Mouse (Mus musculus) T-helper 2 cell (primary cell): ENCODE results near the gene Dscaml1.

Experiments
- in situ Hi-C: fragments of 300-600 bp; cut with MboI, MseI; formaldehyde crosslinking; loops from one replicate; pipeline ENCODE4 v1.15.1; 2025; ENCODE audit warnings: high pct_unique_total_duplicates

Dscaml1 gene

DNA sequence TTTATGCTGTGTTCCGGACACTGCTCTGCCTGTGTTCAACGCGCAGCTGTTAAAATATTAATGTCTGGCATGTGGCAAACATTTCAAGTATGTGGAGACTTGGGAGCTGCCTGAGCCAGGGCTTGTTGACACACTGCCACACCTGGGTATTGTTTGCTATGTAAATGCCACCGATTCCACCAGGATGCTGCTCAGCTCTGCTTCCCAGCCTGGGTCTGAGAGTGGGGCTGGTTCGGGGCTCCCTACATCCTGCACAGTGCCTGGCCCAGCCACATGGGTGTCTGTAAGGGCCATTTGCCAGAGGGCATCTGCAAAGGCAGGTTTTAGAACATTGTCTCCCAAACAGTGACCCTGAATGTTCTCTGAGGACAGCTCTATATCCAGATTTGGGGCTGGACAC, 78.5 kb downstream of the Dscaml1 start:
- in situ Hi-C loops, result no loop called here

DNA sequence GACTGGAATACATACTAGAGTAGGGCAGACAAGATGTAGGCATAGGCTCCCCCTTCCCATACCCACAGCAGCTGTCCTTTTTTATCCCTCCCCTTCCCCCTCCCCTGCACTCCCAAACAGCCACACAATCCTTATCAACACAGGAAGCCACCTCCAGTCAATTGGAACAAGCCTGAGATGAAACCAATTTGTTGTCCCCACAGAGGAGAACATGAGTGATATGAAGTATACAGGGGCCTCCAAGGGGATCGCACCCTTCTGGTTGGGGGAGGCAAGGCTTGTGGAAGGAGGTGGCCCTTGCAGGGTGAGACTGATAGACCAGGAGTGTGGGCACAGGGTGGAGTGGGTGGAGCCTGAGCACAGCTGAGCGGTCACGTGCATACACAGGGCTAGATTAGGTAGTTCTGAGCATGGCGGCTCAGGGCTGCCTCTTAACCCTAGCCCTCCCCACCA, 79.1 kb downstream of the Dscaml1 start:
- in situ Hi-C loops, result no loop called here

DNA sequence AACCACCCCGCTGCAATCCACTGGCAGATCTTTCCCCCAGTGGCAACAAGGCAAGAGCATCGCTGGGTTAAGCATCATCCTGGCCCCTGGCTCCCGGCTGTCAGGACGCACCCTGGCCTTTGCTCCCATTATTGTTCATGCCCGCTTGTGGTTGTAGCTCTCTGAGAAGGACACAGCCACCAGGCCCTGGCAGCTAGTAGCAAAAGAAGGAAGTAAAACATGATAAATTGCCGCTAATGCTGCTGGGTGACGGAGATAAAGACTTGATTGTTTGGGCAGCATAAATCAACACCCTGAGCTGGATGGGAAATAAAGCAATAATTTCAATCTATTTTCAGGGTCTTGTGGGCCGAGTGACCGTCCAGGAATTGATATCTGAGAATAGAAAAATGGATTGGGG, 81.1 kb downstream of the Dscaml1 start:
- in situ Hi-C loops, result no loop called here

DNA sequence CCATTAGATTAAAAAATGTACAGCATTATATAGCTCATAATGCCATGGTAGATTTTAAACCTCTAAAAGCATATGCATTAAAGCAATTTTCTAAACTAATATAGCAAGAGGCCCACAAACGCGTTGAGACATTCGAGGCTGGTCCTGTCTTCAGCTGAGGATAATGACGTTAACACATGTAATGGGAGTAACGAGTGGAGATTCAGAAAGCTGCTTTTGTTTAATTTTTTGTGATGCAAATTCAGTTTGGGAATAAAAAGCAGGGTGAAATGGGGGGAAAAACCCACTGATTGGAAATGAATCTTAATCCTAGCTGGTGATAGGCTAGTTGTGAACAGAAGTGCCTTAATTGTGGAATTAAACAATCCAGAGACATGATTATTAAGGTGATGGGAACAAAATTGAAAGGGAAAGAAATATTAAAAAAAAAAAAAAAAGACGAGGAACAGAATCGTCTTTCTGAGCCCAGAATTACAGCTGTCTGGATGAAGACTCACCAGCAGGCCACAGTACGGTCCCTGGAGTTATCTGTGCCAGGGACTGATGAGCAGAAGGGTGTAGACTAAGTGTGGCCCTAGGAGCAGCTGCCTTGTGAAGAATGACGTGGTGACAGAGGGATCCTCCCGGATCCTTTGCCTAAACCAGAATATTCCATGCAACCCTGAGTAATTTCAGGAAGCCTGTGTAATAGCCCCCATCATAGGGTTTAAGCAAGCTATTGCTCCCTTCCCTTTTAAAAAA, 84.5 kb downstream of the Dscaml1 start:
- in situ Hi-C loops, result no loop called here

DNA sequence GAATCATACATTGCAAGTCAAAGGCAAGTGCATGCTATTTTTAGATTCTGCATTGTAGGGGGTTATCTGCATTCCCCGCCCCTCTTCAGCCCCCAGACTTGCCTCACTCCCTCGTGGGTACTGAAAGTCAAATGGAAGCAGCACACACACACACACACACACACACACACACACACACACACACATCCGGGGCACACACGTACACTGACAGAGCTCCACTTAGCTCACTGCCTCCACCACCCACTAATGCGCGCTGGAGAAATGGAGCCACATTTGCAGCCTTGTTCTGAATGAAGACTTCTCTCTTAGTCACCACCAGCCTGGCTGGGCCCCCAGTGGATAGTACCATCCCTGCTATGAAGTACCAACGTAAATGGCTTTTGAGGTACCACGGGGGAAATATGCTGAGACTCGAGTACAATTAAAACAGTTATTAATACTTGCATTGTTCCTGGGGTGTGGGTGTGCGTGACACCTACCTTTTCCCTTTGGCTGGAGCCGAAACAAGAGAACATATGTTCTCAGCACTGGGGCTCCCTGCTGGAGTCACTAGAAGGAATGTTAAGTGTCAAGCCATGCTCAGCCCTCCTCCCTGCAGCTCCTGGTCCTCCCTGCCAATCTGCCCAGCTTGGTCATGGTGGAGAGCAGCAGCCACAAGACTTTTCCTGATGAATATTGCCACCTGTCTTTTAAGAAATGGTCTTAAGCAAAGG, 91.7 kb downstream of the Dscaml1 start:
- in situ Hi-C loops, result no loop called here

DNA sequence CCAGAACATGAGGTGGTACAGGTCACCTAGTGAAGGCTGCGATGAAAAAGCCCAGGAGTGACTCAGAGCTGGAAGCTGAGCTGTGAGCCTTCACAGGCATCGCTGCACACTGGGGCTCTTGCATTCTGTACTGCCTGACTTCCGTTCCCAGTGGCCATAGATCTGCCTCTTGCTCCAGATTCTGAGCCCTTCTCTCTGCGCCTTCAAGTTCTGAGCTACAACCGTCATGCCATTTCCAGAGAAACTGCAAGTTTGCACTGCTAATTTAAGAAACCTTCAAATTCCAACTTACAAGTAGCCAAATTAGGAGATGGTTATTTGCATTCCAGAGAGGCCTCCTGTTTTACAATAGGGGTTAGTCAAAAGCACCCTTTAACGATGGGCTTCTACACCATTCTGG, 93.4 kb downstream of the Dscaml1 start:
- in situ Hi-C loops, result no loop called here

DNA sequence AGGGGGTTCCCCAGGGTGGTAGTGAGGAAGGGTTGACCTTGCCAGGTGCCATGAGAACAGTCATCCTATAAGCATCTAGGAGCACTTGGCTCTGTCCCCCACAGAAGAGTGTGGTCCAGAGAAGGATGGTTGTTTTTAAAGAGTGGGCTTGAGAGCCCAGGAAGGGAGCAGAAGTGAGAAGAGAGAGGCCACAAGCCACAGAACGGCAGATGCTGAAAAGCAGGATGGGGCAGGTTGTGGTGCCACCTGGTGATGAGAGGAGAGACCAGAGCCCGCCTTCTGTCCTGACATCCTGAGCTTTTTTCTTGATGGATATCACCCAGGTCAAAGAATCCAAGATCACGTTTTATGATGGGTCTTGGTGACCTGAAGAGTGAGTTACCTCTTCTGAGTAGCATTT, 96.4 kb downstream of the Dscaml1 start:
- in situ Hi-C loops, result no loop called here

DNA sequence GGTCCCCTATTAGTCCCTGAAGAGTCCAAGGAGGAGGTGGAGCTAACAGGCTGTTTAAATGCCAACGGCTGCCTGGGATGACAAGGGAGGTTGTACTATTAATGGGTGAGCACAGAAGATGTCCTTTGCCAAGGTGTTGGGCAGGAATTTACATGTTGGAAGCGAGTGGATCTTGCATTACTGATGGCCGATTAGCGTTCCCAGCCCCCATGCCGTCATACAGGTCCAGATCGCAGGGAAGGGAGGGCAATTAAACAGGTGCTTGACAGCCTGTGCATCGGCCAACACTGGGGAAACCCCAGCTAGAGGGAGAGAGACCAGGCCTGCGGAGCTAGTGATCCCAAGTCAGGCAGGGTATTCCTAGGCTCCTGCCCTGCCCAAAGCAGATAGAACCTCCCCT, 98.1 kb downstream of the Dscaml1 start:
- in situ Hi-C loops, result no loop called here

DNA sequence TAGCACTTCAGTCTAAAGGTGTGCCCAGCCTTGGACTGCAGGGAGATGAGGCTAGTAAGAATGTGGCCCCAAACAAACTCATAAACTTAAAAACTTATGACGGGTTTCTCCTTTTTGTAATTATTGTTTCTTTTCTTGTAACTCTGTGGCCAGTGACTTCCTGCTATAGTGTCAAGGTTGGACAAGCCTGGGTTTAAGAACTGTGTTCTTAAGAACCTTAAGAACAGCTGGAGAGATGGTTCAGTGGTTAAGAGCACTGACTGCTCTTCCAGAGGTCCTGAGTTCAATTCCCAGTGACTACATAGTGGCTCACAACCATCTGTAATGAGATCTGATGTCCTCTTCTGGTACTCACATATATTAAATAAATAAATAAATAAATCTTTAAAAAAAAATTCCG, 106.8 kb downstream of the Dscaml1 start:
- in situ Hi-C loops, result no loop called here

DNA sequence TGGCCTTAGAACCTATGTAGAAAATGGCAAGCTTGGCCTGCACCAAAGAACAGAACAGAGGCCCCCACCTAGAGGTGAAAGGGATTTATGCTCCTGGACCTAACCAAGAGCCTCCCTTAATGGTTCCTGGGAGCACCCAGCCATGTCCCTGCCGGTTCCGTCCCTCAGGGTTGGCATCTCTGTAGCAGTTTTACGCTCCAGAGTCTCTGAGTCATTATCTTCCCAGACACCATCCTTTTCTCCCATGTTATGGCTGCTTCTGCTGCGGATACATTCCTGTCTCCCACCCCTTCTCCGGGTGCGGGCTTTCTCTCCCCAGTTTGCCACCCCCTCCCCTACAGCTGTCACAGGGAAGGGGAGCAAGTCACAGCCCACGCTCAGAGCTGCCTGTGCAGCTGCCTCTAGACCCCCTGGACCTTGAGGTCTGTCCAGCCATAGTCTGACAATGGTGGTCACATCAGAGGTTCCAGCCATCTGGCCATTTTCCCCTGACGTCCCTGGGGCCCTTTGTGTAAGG, 108.1 kb downstream of the Dscaml1 start:
- in situ Hi-C loops, result no loop called here

DNA sequence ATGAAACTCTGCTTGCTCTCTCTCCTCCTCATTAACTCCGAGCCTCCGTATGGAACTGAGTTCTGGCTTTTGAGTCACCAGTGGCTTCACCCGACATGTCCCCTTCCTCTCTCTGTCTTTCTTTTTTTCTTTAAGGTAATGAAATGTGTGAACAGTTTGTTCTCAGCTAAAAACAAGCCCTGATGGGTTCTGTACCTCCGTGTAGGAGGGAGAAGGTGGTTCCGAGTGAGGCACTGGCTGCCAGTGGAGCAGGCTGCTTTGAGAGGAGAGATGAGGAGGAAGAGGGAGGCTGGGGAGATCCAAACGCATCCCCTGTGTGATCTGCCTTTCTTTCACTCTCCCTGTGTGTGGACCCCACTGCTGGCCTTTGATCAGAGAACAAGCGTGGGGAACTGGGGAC, 111.2 kb downstream of the Dscaml1 start:
- in situ Hi-C loops, result no loop called here

DNA sequence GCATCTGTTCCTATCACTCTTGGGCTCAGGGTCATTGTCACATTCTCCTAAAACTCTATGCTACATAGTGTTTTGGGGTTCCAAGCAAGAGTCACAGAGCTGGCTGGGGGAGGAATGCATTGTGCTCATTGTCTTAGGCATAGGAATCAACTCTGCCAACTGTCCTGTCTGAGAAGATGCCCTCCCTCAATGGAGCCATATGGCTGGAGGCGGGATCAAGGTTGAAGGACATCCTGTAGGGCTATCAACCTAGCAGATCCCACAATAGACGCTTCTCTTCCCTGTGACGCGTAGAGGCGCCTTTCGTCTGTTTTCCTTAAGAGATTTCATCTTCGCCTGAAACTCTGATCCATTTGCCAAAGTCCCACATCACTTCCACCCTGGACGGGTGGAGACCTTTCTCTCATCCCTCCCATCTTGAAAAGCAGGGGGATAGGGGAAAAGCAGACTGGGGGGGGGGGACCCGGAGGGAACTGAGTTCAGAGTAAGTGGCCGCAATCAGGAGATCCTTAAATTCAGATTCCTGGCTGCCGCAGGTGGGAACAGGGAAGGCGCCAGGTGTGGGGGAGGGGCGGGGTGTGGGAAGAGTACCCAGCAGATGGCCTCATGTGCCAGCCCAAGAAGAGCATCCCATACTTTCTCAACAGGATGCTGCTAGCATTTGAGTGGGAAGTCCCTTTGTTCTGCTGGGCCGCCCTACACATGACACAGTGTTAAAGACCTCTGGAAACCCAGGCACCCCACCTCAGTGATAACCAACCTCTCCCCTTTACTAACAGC, 113.0 kb downstream of the Dscaml1 start:
- in situ Hi-C loops, result no loop called here

DNA sequence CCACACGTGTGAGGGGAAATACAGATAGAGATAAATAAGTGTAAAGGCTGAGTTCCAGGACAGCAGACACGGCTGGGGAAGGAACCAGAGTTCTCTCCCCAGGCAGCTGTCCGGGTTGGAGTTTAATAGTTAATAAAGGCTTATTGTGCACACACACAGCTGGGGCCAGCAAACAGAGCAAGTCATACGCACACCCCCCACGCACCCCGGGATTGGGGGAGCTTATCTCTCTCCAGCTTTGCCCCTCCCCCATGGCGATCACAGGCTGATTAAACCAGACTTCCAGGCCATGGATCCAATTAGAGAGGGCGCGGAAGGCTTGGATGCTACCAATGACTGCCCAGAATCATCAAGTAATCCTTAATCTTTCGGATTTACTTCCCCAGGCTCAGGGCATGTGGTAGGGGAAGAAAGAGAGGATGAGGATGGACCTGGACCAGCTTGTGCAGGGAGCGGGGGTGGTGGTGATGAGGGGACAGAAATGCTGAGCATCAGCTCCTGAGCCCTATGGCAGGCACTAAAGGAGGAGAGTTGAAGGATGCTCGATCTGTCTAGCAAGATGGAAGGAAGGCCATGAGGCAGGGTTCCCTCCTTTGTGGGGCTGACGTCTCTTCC, 119.7 kb downstream of the Dscaml1 start:
- in situ Hi-C loops, result no loop called here

DNA sequence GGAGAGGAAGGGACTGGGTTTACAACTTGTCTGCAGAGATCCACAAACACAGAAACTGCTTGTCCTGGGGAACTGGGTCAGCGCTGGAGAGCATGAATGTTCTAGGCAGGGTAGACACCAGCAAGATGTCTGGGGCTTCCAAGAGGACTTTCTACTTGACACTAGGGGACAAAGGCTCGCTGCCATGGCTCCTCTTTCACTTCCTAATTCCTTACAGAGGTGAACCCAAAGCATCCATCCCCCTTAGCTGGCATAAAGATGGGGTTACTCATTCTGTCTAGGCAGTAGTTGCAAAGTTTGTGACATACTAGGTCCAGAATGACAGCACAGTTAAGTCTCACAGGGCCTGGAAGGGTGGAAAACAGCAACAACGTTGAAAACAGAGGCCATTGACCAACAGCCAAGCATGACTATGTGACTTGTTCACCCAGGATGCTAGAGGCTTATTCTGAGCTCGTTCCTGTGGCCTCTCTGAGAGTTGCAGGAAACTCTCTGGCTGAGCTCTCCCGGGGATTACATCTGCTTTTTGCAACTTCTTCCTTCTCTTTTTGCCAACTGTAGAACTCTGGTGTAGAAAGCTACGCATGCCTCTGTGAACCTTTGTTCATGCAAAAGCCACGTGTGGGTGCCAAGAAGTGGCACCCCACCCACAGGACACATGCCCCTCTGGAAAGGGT, 120.6 kb downstream of the Dscaml1 start:
- in situ Hi-C loops, result no loop called here

DNA sequence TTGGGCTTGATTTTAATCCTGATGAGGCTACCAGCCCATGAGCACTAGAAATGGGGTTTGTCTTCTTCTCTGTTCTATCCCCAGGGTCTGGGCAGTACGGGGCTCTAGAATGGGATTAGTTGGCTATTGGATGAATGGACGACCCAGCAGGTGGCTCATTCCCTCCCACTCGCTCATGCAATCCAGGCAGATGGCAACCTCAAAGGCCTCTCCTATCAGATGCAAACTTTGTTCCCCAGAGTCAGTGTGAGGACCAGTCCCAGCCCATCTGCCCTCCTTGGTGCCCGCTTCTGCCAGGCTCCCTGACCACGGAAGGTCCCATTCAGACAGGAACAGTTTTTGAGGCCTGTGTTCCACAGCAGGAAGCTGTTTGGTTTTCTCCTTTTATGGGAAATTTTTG, 123.4 kb downstream of the Dscaml1 start:
- in situ Hi-C loops, result no loop called here

DNA sequence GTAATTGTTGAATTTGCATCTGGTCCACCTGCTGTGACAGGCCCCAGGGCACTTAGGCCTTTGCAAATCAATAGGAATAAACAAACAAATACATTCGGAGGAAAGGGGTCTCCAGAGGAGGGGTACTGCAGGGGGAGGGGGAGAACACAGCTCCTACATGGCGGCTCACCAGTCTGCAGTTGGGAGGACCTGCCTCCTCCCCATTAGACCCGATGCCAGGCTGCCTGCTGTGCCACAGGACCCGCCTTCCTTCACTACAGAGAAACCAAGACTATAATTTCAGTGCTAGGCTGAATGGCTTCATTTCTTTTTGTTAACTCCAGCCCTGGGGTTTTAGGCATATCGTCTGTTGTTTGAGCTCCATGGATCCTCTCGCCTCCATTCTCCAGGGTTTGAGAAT, 123.8 kb downstream of the Dscaml1 start:
- in situ Hi-C loops, result no loop called here

DNA sequence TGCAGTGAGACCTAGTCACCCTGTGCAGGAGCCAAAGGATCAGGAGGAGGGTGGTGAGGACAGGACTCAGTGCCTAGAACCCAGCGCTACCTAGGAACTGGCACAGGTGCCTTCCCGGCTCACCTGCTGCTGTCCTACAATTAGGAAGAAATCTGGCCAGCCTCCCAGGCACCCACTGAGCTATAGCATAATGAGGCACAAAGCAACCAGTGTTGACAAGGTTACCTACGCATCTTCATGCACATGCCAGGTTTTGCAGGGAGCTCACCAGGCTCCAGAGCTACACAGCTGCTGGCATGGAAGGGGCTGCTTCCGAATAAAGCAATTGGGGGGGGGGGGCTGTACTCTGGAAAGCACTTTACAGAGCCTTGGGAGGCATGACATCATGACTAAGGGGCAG, 124.2 kb downstream of the Dscaml1 start:
- in situ Hi-C loops, result no loop called here

DNA sequence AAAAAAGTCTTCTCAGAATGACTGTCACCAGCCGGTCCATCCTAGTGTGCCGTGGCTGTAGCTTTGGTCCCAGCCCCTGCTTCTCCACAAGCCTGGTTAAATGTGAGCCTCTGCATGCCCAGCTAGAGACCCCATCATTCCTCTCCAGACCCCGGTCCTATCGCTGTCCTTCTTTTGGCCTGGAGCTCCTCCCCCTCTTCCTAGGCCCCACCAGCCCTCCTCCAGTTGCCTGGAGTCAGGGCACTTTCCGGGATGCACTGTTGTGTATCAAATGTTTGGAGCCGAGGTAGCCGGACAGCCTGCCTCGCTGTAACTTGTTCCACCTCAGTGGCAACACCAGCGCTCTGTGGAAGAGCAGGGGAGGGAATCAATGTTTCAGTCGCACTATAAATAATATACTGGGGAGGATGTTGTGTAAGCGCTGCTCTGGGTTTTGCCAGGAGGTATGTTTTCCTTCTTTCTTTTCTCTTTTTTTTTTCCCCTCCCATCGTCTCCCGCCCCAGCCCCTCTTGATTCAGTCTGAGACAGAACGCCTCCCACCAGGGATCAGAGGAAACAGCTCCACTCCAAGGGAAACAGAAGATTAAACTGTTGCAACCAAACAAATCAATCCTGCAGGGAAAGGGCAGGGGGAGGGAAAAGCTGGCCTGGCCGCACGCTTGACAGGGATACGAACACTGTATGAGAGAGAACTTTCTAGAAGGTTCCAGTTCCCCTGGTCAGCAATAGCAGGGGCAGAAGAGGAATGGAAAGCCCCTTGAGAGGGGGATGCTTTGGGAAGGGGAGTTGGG, 128.8 kb downstream of the Dscaml1 start:
- in situ Hi-C loops, result no loop called here

DNA sequence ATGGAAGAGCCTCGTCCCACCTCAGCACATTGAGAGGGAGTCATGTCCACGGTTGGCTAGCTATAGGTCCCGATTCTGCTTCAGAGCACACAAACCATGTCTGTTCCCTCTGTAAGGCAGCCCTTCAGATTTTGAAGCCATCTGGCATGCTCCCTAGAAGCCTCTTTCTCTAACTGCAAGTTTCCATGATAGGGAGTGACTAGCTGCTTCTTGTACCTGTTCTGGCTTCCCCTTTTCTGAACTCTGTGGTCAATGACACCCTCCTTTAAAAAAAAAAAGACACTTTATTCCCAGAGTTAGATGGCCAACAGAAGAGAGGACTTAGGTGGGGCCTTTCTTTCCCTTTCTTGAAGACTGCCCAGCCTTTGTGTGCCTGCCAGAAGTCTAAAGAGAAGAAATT, 130.5 kb downstream of the Dscaml1 start:
- in situ Hi-C loops, result no loop called here

DNA sequence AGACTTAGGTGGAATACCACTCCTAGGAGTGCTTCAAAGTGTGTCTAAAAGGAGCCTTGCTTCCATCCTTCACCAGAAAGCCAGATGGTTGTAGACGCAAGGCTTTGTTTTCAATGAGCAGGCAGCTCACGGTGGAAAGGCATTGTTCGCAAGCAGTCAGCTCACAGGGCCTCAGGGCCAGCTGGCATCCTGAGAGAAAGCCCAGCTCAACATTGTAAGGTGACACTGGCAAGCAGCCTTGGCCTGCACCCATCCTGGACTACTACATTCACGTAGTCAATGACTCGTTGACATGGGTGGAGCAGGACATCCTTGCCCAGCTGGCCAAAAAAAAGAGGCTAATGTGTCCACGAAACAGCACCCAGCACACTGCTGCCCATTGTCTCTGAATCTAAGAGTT, 134.6 kb downstream of the Dscaml1 start:
- in situ Hi-C loops, result no loop called here
